Mouse (Mus musculus) 3T3-L1 (cell line): ENCODE data around the gene Grrp1.

ENCODE experiments used
- DNase-seq: peaks from one replicate; pipeline ENCODE4 v3.0.0-alpha.2; 2015; ENCODE audit warnings: low read depth, low spot score

The Grrp1 gene

GRCm38 (mm10) chr4:134243516-134244250 lies 10.2 kb downstream of the Grrp1 start, which contains the start of gene E130218I03Rik:
Gene E130218I03Rik (plus strand): TSS chr4:134243662.
- DNase-seq: no peak

GRCm38 (mm10) chr4:134238686-134239085 lies 15.2 kb downstream of the Grrp1 start:
- peak; percentile 11 for DNase-seq

- DNase-seq: peak; percentile 81
Measured at GRCm38 (mm10) chr4:134238279-134238651, 15.6 kb downstream of the Grrp1 start, which contains the start of gene Cnksr1. Gene Cnksr1 (minus strand): TSS chr4:134238399.

GRCm38 (mm10) chr4:134237582-134238278 lies 16.2 kb downstream of the Grrp1 start:
- peak; percentile 20 for DNase-seq

GRCm38 (mm10) chr4:134234876-134235275 lies 19.0 kb downstream of the Grrp1 start:
- no peak for DNase-seq

GRCm38 (mm10) chr4:134230431-134230830 lies 23.5 kb downstream of the Grrp1 start:
- no peak for DNase-seq

- no peak for DNase-seq
Measured at GRCm38 (mm10) chr4:134227194-134227593, 26.7 kb downstream of the Grrp1 start, which contains the start of gene Catsper4. Gene Catsper4 (minus strand): TSS chr4:134227383.

GRCm38 (mm10) chr4:134222793-134223600 lies 30.9 kb downstream of the Grrp1 start:
- no peak for DNase-seq

- no peak for DNase-seq
Measured at GRCm38 (mm10) chr4:134206488-134207053, 47.3 kb downstream of the Grrp1 start.

- DNase-seq: no peak
Measured at GRCm38 (mm10) chr4:134203340-134203896, 50.5 kb downstream of the Grrp1 start.

GRCm38 (mm10) chr4:134202904-134203303 lies 51.0 kb downstream of the Grrp1 start, which contains the start of gene Gm7534:
Gene Gm7534 (minus strand): TSS chr4:134203004.
- no peak for DNase-seq
